Mouse (Mus musculus): ENCODE measurements around the gene Sgcd.

DNA sequence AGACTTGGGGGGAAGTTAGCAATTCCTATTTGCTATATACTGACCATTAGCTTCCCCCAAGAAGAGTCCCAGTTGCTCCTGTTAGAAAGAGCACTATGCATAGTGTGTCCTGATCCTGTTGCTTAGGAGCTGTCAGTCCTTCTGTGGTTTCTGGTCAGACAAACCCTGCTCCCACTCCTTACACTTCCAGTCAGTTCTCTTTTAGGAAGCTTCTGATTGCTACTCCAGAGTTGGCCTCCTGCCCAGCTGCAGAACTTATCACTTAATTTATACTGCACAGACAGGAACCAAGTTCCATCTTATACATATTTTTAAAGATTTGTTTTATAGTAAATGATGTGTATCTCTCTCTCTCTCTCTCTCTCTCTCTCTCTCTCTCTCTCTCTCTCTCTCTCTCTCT lies 878.5 kb downstream of the Sgcd start:
- TF ChIP-seq CTCF (IDR thresholded peaks at IDR 0.05; ENCODE audit: low read depth) (no peak), EP300 (IDR thresholded peaks at IDR 0.05; ENCODE audit: low read depth) (no peak)

Measured in heart, postnatal 0 days (tissue).